Mouse (Mus musculus) adipose tissue, adult 10 weeks (tissue): ENCODE measurements around the gene Dusp21. TPM values are rescaled to one million over a fixed set of nuclear protein-coding genes. Genes with fewer than 3 reads are reported as not detected.

ENCODE experiments used
- polyA plus RNA-seq: library from polyadenylated mRNA; stranded (reverse); fragments of 350-450 nt; fragmentation: Illumina TruSeq; extraction: RNeasy Lipid Tissue Mini Kit (QIAGEN cat#74804); gene quantifications from one replicate; pipeline ENCODE4 v1.2.3, GENCODE M21; 2014; ENCODE audit warnings: low read depth, low replicate concordance

The Dusp21 gene
- polyA plus RNA-seq: 0.67 TPM

DNA sequence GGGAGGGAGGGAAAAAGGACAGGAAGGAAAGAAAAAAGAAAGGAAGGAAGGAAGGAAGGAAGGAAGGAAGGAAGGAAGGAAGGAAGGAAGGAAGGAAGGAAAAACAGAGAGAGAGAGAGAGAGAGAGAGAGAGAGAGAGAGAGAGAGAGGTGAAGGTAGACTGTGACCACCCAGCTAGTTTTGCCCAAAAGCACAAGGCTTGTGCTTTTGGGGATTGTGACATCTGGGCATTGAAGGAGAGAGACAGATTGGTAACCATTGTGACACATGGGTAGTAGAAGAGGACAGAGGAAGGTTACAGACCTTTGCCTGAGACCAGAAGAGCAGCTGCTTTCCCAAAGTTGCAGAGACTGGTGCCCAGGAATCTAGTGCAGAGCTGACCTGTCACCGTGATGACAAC is at the start of gene Dusp21:
Gene Dusp21 (plus strand): TSS at position 301 of the 400 bp plus-strand sequence.

DNA sequence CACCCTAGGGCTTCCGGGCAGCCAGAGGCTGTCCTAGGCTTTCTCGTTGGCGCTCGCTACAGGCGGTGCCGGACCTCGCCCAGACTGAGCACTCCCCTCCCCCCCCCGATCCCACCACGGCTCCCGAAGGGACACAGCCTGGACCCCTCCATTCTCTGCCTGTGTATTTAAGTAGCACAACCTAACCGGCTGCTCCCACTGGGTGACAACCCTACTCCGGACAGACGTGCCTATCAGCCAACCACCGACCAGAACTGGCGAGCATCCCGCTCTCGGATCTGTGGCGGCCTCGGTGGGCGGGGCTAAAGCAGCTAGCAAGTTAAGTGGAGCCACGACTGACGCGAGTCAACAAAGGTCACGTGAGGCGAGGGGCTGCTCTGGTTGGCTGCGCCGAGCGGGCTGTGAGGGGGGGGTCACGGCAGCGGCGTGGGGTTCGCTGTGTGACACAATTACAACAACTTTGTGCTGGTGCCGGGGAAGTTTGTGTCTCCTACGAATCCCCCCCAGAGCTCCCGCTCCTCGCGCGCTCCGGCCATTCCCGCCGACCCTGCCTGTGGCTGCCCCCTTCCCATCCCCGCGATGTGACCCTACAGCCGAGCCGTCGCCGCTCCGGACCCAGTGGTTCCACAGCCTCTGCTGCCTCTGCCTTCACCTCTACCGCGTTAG is 16.7 kb downstream of the Dusp21 start, which contains the start of gene Kdm6a:
Gene Kdm6a (plus strand): TSS at position 384 of the 666 bp plus-strand sequence.

Other genes with a start within 250 kb of the Dusp21 start
- 18.3 TPM for gene Kdm6a, start 16.7 kb downstream of the Dusp21 start, polyA plus RNA-seq